Mouse (Mus musculus) lung, adult 2 months (tissue): ENCODE results near the gene Slc7a5. TPM values are rescaled to one million over a fixed set of nuclear protein-coding genes. Genes with fewer than 3 reads are reported as not detected.

Source experiments
- DNase-seq: peaks from one replicate; pipeline ENCODE4 v3.0.0; 2022
- H3K4me1 ChIP-seq: fragments of 200-500 bp; 2 replicates; pipeline ENCODE4 v1.6.1; 2011; ENCODE audit warnings: low read length; ENCODE audit not compliant: control insufficient read depth, insufficient read depth
- H3K4me3 ChIP-seq: fragments of 200-500 bp; replicated peaks from 2 replicates; pipeline ENCODE3; 2011; ENCODE audit warnings: low read depth, mild to moderate bottlenecking, control low read depth, low read length; ENCODE audit errors: extremely low read depth
- CTCF ChIP-seq: fragments of 200-500 bp; IDR thresholded peaks from 2 replicates; pipeline ENCODE4 v1.5.1; 2011; ENCODE audit warnings: mild to moderate bottlenecking, low read length, control low read depth; ENCODE audit not compliant: insufficient read depth
- POLR2A ChIP-seq: fragments of 200-500 bp; IDR thresholded peaks from 2 replicates; pipeline ENCODE4 v1.6.1; 2011; ENCODE audit warnings: low read depth, mild to moderate bottlenecking, control low read depth, low read length, borderline replicate concordance; ENCODE audit errors: extremely low read depth
- WGBS: fragments of 180-500 bp; shearing (Covaris S2); methylation state at CpG from one replicate; pipeline ENCODE4 v1.1.7; 2018; 5-methylcytosine and 5-hydroxymethylcytosine counted together
- polyA plus RNA-seq: library from polyadenylated mRNA; depleted of rRNA; stranded (reverse); fragments of >200 nt; gene quantifications from 2 replicates; pipeline ENCODE4 v1.2.3, GENCODE M21; 2012; rRNA removed

The Slc7a5 gene
- polyA plus RNA-seq, 1 experiment = 12.1 TPM

DNA sequence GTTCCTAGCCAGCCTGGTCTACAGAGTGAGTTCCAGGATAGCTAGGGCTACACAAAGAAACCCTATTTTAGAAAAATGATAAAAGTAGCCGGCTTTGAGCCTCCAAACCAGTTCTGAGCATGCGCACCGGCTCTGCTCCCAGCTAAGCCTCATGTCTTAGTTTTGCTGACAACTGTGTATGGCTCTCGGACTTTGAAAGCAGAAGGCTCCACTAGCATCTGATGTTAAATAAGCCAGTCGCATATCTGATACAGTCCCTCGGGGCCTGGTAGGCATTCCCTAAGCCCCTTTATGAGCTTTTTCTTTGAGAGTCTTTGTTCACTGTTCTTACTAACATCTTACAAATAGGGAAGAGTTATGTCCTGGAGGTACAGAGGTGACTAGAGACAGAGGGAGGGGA, 59.5 kb downstream of the Slc7a5 start:
- H3K4me3 ChIP-seq = no peak overlapping the region
- WGBS = 71% methylated on average over 6 of the region's 6 CpGs
- peaks cover 3% of the 10 kb centered on the region; the same call in 1 of the 2 replicates for H3K4me1 ChIP-seq
- DNase-seq = no peak
- no peak for TF ChIP-seq POLR2A
- no peak for TF ChIP-seq CTCF

DNA sequence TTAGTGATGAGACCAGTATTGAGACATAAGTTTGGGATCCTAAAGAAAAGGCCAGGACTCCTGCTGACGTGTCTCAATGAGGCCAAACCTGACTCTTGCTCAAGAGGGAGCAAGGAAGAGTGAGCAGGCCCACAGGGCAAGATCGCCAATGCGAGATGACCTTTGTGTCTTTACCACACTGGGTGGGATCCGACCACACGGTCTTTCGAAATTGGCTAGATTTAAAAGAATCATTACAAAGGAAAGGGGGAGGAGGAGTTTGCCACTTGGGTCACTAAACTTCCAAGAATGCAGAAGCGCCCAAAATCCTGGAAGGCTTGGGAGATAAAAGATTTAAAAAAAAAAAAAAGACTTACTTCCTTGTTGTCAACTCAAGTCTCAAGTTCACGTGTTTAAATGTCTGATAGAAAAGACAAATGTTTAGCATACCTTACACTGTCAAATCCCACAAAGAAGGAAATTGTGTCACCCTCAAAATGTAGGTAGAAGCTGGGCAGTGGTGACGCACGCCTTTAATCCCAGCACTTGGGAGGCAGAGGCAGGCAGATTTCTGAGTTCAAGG, 60.2 kb downstream of the Slc7a5 start:
- no peak overlapping the region for H3K4me3 ChIP-seq
- DNase-seq = no peak
- peaks cover 3% of the 10 kb centered on the region; the same call in 1 of the 2 replicates for H3K4me1 ChIP-seq
- 62% methylated on average over 10 of the region's 10 CpGs for WGBS
- no peak for TF ChIP-seq CTCF
- no peak for TF ChIP-seq POLR2A

DNA sequence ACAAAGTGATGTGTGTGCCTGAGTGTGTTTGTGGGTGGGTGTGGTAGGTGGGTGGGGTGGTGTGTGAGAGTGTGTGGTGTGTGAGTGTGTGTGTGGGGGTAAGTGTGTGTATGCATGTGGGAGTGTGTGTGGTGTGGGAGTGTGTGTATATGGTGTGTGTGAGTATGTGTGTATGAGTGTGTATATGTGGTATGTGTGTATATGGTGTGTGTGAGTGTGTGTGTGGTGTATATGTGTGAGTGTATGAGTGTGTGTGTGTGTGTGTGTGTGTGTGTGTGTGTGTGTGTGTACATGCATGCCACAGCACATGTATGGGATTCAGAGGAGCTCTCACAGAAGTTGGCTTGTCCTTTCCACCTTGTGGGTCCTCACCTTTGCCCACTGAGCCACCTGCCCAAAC, 60.7 kb downstream of the Slc7a5 start:
- no peak for TF ChIP-seq POLR2A
- TF ChIP-seq CTCF = no peak
- Histone ChIP-seq H3K4me3 (no peak overlapping the region), H3K4me1 (peaks cover 3% of the 10 kb centered on the region; the same call in 1 of the 2 replicates)
- no peak for DNase-seq

DNA sequence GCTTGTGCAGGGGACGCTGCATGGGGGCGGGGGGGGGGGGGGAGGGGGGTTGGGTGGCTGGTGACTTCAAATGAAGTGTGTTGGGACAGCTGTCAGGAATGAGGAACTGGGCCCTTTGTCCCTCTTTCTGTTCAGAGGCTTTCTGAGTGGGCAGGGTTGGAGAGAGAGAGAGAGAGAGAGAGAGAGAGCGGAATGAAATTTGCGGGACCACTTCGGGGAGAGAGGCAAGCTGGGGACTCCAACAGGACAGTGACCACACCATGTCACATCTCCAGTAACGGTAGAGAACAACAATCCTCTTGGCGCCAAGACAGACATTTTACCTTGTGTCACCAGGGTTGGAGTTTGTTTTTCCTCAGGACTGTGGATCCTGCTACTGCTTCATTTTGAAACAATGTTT, 62.7 kb downstream of the Slc7a5 start:
- WGBS = 40% methylated on average over 7 of the region's 7 CpGs

DNA sequence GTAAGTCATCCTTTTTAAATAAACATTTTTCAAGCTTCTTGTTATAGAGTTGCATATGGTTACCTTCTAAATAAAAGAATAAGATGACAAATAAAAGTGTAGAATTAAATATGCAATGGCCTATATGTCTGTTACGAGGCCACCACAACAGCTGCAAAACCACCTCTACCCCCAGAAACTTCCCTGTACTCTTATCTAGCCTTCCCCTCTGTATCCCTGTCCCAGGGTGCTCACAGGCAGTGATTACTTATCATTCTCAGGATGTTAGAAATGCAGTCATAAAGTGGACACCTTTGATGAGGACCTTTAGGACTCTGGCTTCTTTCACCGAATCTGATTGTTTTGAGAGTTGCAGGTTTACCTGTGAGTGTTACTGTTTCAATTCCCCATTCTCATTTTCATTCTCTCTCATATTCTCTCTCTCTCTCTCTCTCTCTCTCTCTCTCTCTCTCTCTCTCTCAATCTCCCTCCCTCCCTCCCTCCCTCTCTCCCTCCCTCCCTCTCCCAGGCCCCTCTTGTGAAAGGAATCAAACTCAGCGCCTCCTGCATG, 64.2 kb downstream of the Slc7a5 start:
- no peak overlapping the region for H3K4me3 ChIP-seq
- no peaks in the 10 kb centered on the region for H3K4me1 ChIP-seq
- no peak for DNase-seq
- TF ChIP-seq POLR2A (no peak), CTCF (no peak)
- WGBS = 64% methylated on average over 3 of the region's 3 CpGs

More for the DNA sequence above, 62.7 kb downstream of the Slc7a5 start:
- DNase-seq = no peak
- no peak for TF ChIP-seq POLR2A
- no peak for TF ChIP-seq CTCF
- H3K4me3 ChIP-seq = no peak overlapping the region
- no peaks in the 10 kb centered on the region for H3K4me1 ChIP-seq

DNA sequence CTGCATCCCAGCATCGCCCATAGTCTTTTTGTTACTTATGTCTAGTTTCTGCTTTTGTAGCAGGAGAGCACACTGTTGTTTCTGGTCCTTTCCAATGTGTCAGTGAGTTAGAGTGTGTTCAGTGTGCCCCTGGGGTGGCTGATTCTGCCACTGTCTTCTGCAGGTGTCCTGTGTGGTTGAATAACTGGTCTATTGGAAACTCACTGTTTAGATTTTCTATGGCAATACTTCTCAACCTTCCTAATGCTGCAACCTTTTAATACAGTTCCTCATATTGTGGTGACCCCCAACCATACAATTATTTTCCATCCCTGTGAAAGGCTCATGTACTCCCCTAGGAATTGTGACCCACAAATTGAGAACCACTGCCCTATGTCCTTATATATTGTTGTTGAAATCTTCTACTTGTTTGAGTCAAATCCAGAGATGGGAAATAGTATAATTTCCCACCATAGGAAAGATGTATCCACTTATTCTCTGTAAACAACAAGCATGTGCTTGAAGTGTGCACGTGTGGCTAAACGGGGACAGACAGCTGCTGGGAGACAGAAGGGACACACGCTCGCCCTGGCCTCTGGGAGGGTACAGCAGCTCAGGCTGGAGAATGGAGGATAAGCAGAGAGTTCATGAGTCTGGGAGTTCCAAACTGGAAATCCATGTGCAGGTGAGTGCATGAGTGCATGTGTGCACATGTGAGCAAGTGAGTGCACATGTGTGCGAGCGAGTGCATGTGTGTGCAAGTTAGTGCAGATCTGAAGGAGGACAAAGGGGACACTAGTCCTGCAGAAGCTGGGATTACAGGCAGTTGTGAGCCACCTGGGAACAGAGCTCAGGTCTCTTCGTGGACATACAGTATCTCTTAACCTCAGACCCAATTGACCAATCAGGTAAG, 65.2 kb downstream of the Slc7a5 start:
- DNase-seq = no peak
- Histone ChIP-seq H3K4me1 (no peaks in the 10 kb centered on the region), H3K4me3 (no peak overlapping the region)
- 86% methylated on average over 8 of the region's 8 CpGs for WGBS
- TF ChIP-seq POLR2A = no peak

DNA sequence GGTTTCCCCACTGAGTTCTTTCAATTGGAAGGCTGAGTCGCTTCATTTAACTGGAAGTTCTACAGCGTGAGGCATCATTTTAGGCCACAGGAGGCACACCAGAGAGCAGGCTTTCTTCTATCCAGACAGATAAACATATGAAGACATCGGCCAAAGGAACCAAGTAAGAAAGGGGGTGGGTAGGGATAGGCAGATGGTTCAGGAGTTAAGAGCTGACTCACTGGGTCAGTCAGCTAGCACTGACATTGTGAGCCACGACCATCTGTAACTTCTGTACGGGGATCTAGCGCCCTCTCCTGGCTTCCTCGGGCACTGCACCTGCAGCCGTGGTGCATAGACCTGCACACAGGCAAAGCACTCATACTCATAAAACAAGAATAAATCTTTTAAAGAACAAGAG, 66.3 kb downstream of the Slc7a5 start:
- 43% methylated on average over 8 of the region's 8 CpGs for WGBS
- Histone ChIP-seq H3K4me3 (no peak overlapping the region), H3K4me1 (no peaks in the 10 kb centered on the region)
- no peak for DNase-seq
- no peak for TF ChIP-seq POLR2A
- TF ChIP-seq CTCF = peak; percentile 43

DNA sequence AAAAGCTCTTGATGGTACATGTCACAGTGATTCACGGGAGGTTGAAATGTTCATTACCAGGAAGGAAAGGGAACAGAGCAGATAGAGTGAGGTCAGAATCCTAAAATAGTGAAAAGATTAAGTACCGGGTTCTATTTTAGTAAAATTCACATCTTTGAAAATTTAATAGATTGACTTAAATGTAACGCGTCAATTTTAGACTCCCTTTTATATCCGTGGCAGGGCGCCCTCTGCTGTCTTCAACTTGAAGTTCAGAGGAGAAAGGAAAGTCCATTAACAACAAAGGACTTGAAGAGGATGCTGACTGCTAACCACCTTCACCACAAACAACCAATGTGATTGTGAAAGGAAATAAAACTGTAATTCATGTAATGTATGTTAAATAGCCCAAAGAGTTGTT, 75.0 kb downstream of the Slc7a5 start:
- Histone ChIP-seq H3K4me1 (no peaks in the 10 kb centered on the region), H3K4me3 (no peak overlapping the region)
- 6% methylated on average over 6 of the region's 6 CpGs for WGBS
- peak; percentile 56 for DNase-seq
- TF ChIP-seq POLR2A (no peak), CTCF (no peak)

DNA sequence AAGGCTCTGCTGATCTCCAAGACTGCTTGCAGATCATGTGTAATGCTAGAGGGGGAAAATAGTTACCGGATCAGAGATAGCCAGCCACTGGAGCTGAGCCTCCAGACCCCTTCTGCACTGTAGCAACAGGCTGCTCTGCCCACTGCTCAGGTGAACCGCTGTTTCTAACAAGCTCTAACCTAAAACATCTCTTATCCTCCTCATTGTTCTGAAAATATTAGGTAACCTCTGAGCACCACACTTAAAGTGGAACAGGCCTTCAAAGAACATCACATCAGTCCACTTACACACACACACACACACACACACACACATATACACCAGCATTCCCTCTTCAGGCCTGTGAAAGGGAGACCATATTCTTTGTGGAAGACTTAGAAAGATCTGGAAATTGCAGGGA, 75.4 kb downstream of the Slc7a5 start:
- Histone ChIP-seq H3K4me1 (no peaks in the 10 kb centered on the region), H3K4me3 (no peak overlapping the region)
- 68% methylated on average over 2 of the region's 2 CpGs for WGBS
- TF ChIP-seq POLR2A (no peak), CTCF (no peak)
- DNase-seq = no peak

Other genes with a start within 250 kb of the Slc7a5 start
- gene Jph3, start 178.1 kb downstream of the Slc7a5 start, polyA plus RNA-seq = 0.06 and 0.10 TPM in 2 replicates
- gene Klhdc4, start 78.1 kb downstream of the Slc7a5 start, polyA plus RNA-seq = 32.9 and 36.1 TPM in 2 replicates
- gene Car5a, start 37.2 kb upstream of the Slc7a5 start, polyA plus RNA-seq = 0.18 and 0.26 TPM in 2 replicates
- 55.2 and 57.8 TPM in 2 replicates for gene Banp, start 42.1 kb upstream of the Slc7a5 start, polyA plus RNA-seq